Mouse (Mus musculus): ENCODE results near the gene Thap4.

Thap4 gene

GRCm38 (mm10) chr1:93699159-93699558 lies 55.5 kb downstream of the Thap4 start:
- in situ Hi-C loops (cut with MboI; ENCODE audit: low pct_unique_long_range_greater_than_20kb in 1 of 2, low sequenced_read_pairs in 2 of 2, unreplicated experiment in 1 of 2): no loop called here

GRCm38 (mm10) chr1:93697317-93697716 lies 57.3 kb downstream of the Thap4 start:
- in situ Hi-C loops (cut with MboI; ENCODE audit: low pct_unique_long_range_greater_than_20kb in 1 of 2, low sequenced_read_pairs in 2 of 2, unreplicated experiment in 1 of 2): no loop called here

GRCm38 (mm10) chr1:93694966-93695365 lies 59.7 kb downstream of the Thap4 start:
- in situ Hi-C loops (cut with MboI; ENCODE audit: low pct_unique_long_range_greater_than_20kb in 1 of 2, low sequenced_read_pairs in 2 of 2, unreplicated experiment in 1 of 2): no loop called here

DNA sequence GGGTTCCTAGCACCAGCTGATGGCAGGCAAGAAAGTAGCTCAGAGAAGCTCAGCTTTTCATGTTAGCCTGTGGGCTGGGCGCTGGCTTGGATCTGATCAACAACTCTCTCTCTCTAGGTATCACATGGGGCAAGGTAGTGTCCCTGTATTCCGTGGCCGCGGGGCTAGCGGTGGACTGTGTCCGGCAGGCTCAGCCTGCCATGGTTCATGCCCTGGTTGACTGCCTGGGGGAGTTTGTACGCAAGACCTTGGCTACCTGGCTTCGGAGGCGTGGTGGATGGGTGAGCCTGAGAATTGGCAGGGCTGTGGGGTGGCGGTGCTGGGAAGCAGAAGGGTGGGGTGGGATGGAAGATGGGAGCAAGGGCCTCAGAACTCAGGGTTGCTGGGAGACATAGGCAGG lies 60.7 kb downstream of the Thap4 start:
- in situ Hi-C loops (cut with MboI; ENCODE audit: low pct_unique_long_range_greater_than_20kb in 1 of 2, low sequenced_read_pairs in 2 of 2, unreplicated experiment in 1 of 2): no loop called here

DNA sequence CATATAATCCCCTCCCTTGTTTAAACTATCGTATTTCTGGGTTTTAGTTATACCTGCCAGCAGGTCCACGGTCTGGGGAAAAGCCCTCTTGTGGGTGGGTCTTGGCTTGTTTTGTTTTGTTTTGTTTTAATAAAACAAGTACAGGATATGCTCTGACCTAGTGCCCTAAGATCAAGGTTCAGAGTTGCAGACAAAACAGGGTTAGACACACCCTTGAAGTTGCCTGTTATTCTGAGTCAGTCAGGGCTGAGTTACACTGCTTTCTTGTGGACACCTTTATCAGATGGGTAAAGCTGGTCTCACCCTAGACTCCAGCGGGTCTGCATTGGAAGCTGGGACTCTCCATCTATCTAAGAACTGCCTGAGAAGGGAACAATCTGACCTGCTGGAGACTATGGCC lies 61.2 kb downstream of the Thap4 start:
- in situ Hi-C loops (cut with MboI; ENCODE audit: low pct_unique_long_range_greater_than_20kb in 1 of 2, low sequenced_read_pairs in 2 of 2, unreplicated experiment in 1 of 2): no loop called here

- in situ Hi-C loops (cut with MboI; ENCODE audit: low pct_unique_long_range_greater_than_20kb in 1 of 2, low sequenced_read_pairs in 2 of 2, unreplicated experiment in 1 of 2): no loop called here
These were observed 61.9 kb downstream of the Thap4 start for GRCm38 (mm10) chr1:93692773-93693172.

DNA sequence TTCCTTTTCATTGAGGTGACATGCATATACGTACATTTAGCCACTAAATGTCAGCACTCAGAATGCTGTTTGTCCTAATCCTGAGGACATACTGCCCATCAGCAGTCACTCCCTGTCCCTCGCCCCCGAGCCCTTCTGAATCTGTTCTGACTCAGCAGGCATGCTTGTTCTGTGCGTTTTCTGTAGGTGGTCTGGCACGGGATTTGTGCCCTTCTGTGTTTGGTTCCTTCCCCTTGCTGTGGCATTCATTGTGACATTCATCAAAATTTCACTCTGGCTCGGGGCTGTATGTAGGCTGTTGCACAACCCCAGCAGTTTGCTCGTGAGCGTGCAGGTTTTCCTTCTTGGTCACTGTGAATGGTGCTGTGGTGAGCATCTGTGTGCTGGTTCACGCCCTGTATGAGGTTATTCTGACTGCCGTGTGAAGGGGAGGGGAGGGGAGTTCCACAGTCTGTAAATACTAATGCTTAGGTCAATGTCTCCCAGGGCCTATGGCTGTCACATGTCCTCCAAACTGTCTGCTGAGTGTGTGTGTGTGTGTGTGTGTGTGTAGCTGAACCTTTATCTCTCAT lies 62.8 kb downstream of the Thap4 start:
- in situ Hi-C loops (cut with MboI; ENCODE audit: low pct_unique_long_range_greater_than_20kb in 1 of 2, low sequenced_read_pairs in 2 of 2, unreplicated experiment in 1 of 2): no loop called here

- in situ Hi-C loops (cut with MboI; ENCODE audit: low pct_unique_long_range_greater_than_20kb in 1 of 2, low sequenced_read_pairs in 2 of 2, unreplicated experiment in 1 of 2): no loop called here
These were observed 63.6 kb downstream of the Thap4 start for GRCm38 (mm10) chr1:93691106-93691505.

GRCm38 (mm10) chr1:93689901-93690496 lies 64.7 kb downstream of the Thap4 start:
- in situ Hi-C loops (cut with MboI; ENCODE audit: low pct_unique_long_range_greater_than_20kb in 1 of 2, low sequenced_read_pairs in 2 of 2, unreplicated experiment in 1 of 2): no loop called here

DNA sequence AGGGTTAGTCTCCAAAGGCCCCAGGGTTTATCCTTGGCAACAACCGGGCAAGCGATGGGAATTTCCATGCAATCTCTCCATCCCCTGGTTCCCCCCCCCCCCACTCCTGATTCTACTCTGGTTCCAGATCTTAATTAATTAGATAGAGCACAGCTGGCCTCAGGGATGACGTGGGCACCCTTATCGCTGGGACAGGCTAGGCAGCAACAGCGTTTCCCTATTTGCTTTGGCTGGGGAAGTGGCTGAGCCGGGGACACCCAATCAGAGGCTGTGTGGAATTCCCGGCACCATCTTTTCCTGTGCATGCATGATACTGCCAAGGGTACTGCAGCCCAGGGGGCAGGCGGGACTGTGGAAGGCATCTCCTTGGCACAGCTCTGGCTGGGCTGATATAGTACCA lies 66.5 kb downstream of the Thap4 start:
- in situ Hi-C loops (cut with MboI; ENCODE audit: low pct_unique_long_range_greater_than_20kb in 1 of 2, low sequenced_read_pairs in 2 of 2, unreplicated experiment in 1 of 2): no loop called here

- in situ Hi-C loops (cut with MboI; ENCODE audit: low pct_unique_long_range_greater_than_20kb in 1 of 2, low sequenced_read_pairs in 2 of 2, unreplicated experiment in 1 of 2): no loop called here
These were observed 67.7 kb downstream of the Thap4 start for GRCm38 (mm10) chr1:93686961-93687320.

DNA sequence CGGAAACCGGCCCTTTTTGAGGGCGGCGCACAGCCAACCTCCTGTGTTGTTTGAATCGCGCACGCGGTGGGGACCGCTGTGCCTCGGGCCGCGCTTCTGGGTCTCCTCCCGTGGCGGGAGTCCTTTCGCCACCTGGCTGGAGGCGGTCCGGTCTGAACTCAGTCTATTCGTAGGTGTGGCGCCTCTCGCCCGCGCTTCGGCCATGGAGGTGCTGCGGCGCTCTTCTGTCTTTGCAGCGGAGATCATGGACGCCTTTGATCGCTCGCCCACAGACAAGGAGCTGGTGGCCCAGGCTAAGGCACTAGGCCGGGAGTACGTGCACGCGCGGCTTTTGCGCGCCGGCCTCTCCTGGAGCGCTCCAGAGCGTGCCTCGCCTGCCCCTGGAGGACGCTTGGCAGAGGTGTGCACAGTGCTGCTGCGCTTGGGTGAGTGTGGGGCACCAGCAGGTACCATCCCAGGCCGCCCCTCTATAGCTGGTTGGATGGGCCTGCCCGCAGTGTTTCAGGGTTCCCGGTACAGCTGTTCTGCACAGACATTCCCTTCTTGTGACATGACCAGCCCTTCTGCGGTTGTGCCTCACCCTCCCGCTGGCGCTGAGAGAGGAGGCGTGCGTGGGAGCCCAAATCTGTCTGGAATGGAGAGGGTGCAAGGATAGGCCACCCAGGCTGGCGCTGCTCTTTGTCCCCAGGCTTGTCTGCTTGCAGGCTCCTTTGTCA lies 68.3 kb downstream of the Thap4 start:
- in situ Hi-C loops (cut with MboI; ENCODE audit: low pct_unique_long_range_greater_than_20kb in 1 of 2, low sequenced_read_pairs in 2 of 2, unreplicated experiment in 1 of 2): no loop called here

DNA sequence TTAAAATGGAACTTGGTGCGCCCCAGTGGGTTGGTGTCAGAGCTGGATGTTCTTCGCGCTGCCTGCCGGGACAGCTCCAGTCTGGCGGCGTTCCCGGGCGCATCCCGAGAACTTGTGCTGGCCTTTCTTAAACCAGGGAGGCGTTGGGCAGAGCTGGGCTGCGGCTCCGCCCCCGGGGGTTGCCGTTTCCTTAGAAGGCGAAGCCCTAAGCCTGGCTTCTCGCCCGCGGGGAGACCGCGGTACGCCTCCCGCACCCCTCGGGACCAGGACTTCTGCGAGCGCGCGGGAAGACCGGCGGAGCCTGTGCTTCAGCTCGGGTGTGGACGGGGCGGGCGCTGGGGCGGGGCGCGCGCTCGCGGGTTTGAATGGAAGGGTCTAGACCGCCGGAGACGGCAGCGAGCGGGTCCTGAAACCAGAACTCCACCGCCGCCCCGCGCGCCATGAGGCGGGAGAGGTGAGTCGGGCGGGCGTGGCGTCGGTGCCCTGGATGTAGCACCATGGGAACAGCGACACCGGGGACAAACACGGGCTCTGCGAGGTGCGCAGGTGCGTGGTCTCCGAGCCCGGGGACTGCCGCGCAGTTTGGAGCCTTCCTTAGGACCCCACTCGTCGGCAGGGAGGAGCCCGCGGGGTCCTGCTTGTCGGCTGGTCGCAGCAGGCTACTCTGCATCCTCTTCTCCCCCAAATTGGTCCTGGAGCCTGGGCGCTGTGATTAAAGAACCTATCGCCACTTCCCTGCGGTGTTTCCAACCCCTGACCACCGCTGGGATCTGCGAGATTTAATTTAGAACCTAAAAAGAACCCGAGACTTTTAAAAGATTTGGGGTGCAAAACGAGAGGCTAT lies 69.0 kb downstream of the Thap4 start, which contains the start of gene Bok:
TSS of gene Bok (plus strand) at position 260 of the 844 bp plus-strand sequence.
- in situ Hi-C loops (cut with MboI; ENCODE audit: low pct_unique_long_range_greater_than_20kb in 1 of 2, low sequenced_read_pairs in 2 of 2, unreplicated experiment in 1 of 2): no loop called here

- in situ Hi-C loops (cut with MboI; ENCODE audit: low pct_unique_long_range_greater_than_20kb in 1 of 2, low sequenced_read_pairs in 2 of 2, unreplicated experiment in 1 of 2): no loop called here
These were observed 74.6 kb downstream of the Thap4 start for GRCm38 (mm10) chr1:93679889-93680568.

- in situ Hi-C loops (cut with MboI; ENCODE audit: low pct_unique_long_range_greater_than_20kb in 1 of 2, low sequenced_read_pairs in 2 of 2, unreplicated experiment in 1 of 2): no loop called here
These were observed 76.3 kb downstream of the Thap4 start for GRCm38 (mm10) chr1:93678386-93678785.

DNA sequence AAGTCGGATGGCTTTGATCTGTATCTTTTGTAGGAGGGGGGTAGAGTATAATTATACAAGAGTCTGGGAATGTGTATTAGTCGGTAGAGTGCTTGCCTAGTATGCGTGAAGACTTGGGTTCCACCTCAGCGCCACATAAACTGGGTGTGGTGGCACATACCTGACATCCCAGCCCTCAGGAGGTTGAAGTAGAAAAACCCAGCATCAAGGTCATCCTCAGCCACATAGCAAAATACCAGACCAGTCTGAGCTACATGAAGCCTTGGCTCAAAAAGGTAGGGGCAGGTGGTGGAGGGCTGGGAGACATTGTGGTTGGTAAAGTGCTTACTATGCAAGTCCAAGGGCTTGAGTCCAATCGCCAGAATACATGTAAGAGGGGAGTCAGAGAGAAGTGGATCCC lies 82.0 kb downstream of the Thap4 start:
- in situ Hi-C loops (cut with MboI; ENCODE audit: low pct_unique_long_range_greater_than_20kb in 1 of 2, low sequenced_read_pairs in 2 of 2, unreplicated experiment in 1 of 2): no loop called here

GRCm38 (mm10) chr1:93669941-93670340 lies 84.7 kb downstream of the Thap4 start:
- in situ Hi-C loops (cut with MboI; ENCODE audit: low pct_unique_long_range_greater_than_20kb in 1 of 2, low sequenced_read_pairs in 2 of 2, unreplicated experiment in 1 of 2): no loop called here

GRCm38 (mm10) chr1:93668791-93669548 lies 85.7 kb downstream of the Thap4 start:
- in situ Hi-C loops (cut with MboI; ENCODE audit: low pct_unique_long_range_greater_than_20kb in 1 of 2, low sequenced_read_pairs in 2 of 2, unreplicated experiment in 1 of 2): no loop called here

All from mouse embryonic stem cell (cell line).